Mouse (Mus musculus): ENCODE measurements around the gene Tcf12. TPM values are rescaled to one million over a fixed set of nuclear protein-coding genes. Genes with fewer than 3 reads are reported as not detected.

The Tcf12 gene
- polyA plus RNA-seq (2015; fragmentation: Illumina TruSeq; extraction: RNeasy Lipid Tissue Mini Kit (QIAGEN cat#74804); ENCODE audit: insufficient read depth, low replicate concordance): 77.1 TPM

GRCm38 (mm10) chr9:72111622-72112550 is at the start of gene Tcf12:
Gene Tcf12, minus strand, starts transcription at chr9:72111871.

Other genes starting within 250 kb of the Tcf12 start
- 60.3 TPM for gene Zfp280d, start 163.0 kb upstream of the Tcf12 start, polyA plus RNA-seq (2015; fragmentation: Illumina TruSeq; extraction: RNeasy Lipid Tissue Mini Kit (QIAGEN cat#74804); ENCODE audit: insufficient read depth, low replicate concordance)